Mouse (Mus musculus) cerebellum, postnatal 4 days (tissue): ENCODE results near the gene Stra6.

Experiments
- DNase-seq, 2 experiments: peaks; one replicate each; pipeline ENCODE4 v3.0.0; 2022; ENCODE audit warnings: low spot score in 2 of 2, mixed read lengths in 1 of 2

The Stra6 gene

GRCm38 (mm10) chr9:58131735-58132134 is 68.1 kb downstream of the Stra6 start:
- DNase-seq: no peak

GRCm38 (mm10) chr9:58133893-58134884 is 70.6 kb downstream of the Stra6 start:
- DNase-seq: peak in 1 of 2 experiments; percentile 36

- DNase-seq: peak in 1 of 2 experiments; percentile 73
These were observed 71.3 kb downstream of the Stra6 start for GRCm38 (mm10) chr9:58134906-58135305.

GRCm38 (mm10) chr9:58135921-58136321 is 72.3 kb downstream of the Stra6 start:
- DNase-seq: no peak

- DNase-seq: no peak
These were observed 76.4 kb downstream of the Stra6 start for GRCm38 (mm10) chr9:58139947-58140346.

- DNase-seq: no peak
These were observed 79.8 kb downstream of the Stra6 start for GRCm38 (mm10) chr9:58143419-58143818.

- no peak for DNase-seq
These were observed 81.1 kb downstream of the Stra6 start for GRCm38 (mm10) chr9:58144664-58145063.

GRCm38 (mm10) chr9:58145417-58145816 is 81.8 kb downstream of the Stra6 start:
- no peak for DNase-seq

- no peak for DNase-seq
These were observed 85.2 kb downstream of the Stra6 start for GRCm38 (mm10) chr9:58148806-58149205.

- no peak for DNase-seq
These were observed 87.3 kb downstream of the Stra6 start for GRCm38 (mm10) chr9:58150733-58151361.

GRCm38 (mm10) chr9:58153095-58153494 is 89.5 kb downstream of the Stra6 start:
- no peak for DNase-seq

GRCm38 (mm10) chr9:58155366-58155765 is 91.8 kb downstream of the Stra6 start:
- peak; percentile 45 to 83 for DNase-seq

- no peak for DNase-seq
These were observed 93.4 kb downstream of the Stra6 start for GRCm38 (mm10) chr9:58156819-58157560.

GRCm38 (mm10) chr9:58157838-58158237 is 94.2 kb downstream of the Stra6 start:
- no peak for DNase-seq

- DNase-seq: no peak
These were observed 95.1 kb downstream of the Stra6 start for GRCm38 (mm10) chr9:58158541-58159311.

- no peak for DNase-seq
These were observed 96.3 kb downstream of the Stra6 start for GRCm38 (mm10) chr9:58159855-58160254.

GRCm38 (mm10) chr9:58160315-58160714 is 96.7 kb downstream of the Stra6 start:
- DNase-seq: no peak

GRCm38 (mm10) chr9:58162173-58162572 is 98.6 kb downstream of the Stra6 start:
- DNase-seq: no peak

GRCm38 (mm10) chr9:58163146-58163545 is 99.6 kb downstream of the Stra6 start:
- no peak for DNase-seq

- no peak for DNase-seq
These were observed 102.2 kb downstream of the Stra6 start for GRCm38 (mm10) chr9:58165779-58166178.

GRCm38 (mm10) chr9:58168880-58169279 is 105.3 kb downstream of the Stra6 start:
- DNase-seq: no peak
